Mouse (Mus musculus) liver, postnatal 0 days (tissue): Measurements from ENCODE around the gene Nufip2. TPM values are rescaled to one million over a fixed set of nuclear protein-coding genes. Genes with fewer than 3 reads are reported as not detected.

Source experiments
- ATAC-seq: fragments of 200-750 bp; cut with Nextera tagmentation; 2 replicates; pipeline ENCODE4 v1.8.0; 2017; ENCODE audit warnings: mild to moderate bottlenecking, moderate library complexity
- DNase-seq: peaks from one replicate; pipeline ENCODE4 v3.0.0-alpha.2; 2016
- H3K27ac ChIP-seq: fragments of 300-500 bp; sonication (generic); 2 replicates; pipeline ENCODE4 v1.5.1; 2014; ENCODE audit warnings: antibody characterized with exemption, moderate library complexity, mild to moderate bottlenecking, low read depth
- H3K27me3 ChIP-seq: fragments of 300-500 bp; sonication (generic); 2 replicates; pipeline ENCODE4 v1.6.1; 2014; ENCODE audit warnings: low read length, control low read depth, mixed read lengths; ENCODE audit not compliant: insufficient read depth
- H3K36me3 ChIP-seq: fragments of 300-500 bp; sonication (generic); replicated peaks from 2 replicates; pipeline ENCODE4 v1.6.1; 2014; ENCODE audit warnings: mild to moderate bottlenecking, control low read depth, low read length, moderate library complexity, mixed read lengths; ENCODE audit not compliant: insufficient read depth
- H3K4me1 ChIP-seq: fragments of 300-500 bp; sonication (generic); 2 replicates; pipeline ENCODE4 v1.6.1; 2014; ENCODE audit warnings: antibody characterized with exemption, mild to moderate bottlenecking, control low read depth; ENCODE audit not compliant: insufficient read depth
- H3K4me2 ChIP-seq: fragments of 300-500 bp; sonication (generic); 2 replicates; pipeline ENCODE4 v1.6.1; 2014; ENCODE audit warnings: low read depth, mild to moderate bottlenecking, low read length, moderate library complexity, mixed read lengths
- H3K4me3 ChIP-seq: fragments of 300-500 bp; sonication (generic); 2 replicates; pipeline ENCODE4 v1.5.1; 2014; ENCODE audit warnings: low read depth, low read length
- H3K9ac ChIP-seq: fragments of 300-500 bp; sonication (generic); replicated peaks from 2 replicates; pipeline ENCODE4 v1.6.1; 2014; ENCODE audit warnings: mild to moderate bottlenecking, moderate library complexity
- H3K9me3 ChIP-seq: fragments of 300-500 bp; sonication (generic); 2 replicates; pipeline ENCODE4 v1.6.1; 2016; ENCODE audit warnings: mild to moderate bottlenecking, control low read depth, low read length, mixed read lengths
- CTCF ChIP-seq: sonication (generic); IDR thresholded peaks from 2 replicates; pipeline ENCODE4 v1.5.1; 2016; ENCODE audit warnings: antibody characterized with exemption, low read depth
- EP300 ChIP-seq: IDR thresholded peaks from 2 replicates; pipeline ENCODE4 v1.6.1; 2016; ENCODE audit warnings: antibody characterized with exemption, low read depth, mild to moderate bottlenecking
- WGBS: fragments of 180-500 bp; shearing (Covaris S2); extraction: QIAGEN DNeasy Blood & Tissue Kit; methylation state at CpG from one replicate; pipeline ENCODE4 v1.1.7; 2014; ENCODE audit not compliant: insufficient replicate concordance; 5-methylcytosine and 5-hydroxymethylcytosine counted together
- polyA plus RNA-seq: library from polyadenylated mRNA; unstranded; fragments of >200 nt; fragmentation: Nextera tagmentation; extraction: Ambion mirVana; gene quantifications from 2 replicates; pipeline ENCODE4 v1.2.1, GENCODE M21; 2015

The Nufip2 gene
- polyA plus RNA-seq, 1 experiment from 2014 or later, result 2.0 TPM

GRCm38 (mm10) chr11:77748996-77749395, 63.0 kb downstream of the Nufip2 start:
- ATAC-seq, result no peak

GRCm38 (mm10) chr11:77752525-77752924, 66.6 kb downstream of the Nufip2 start:
- H3K9ac ChIP-seq, result no peak overlapping the region

More at GRCm38 (mm10) chr11:77748996-77749395, 63.0 kb downstream of the Nufip2 start:
- no peaks in the 10 kb centered on the region for H3K9me3 ChIP-seq
- no peak for TF ChIP-seq CTCF
- TF ChIP-seq EP300, result no peak
- H3K4me1 ChIP-seq, result peaks cover 13% of the 10 kb centered on the region
- H3K9ac ChIP-seq, result no peak overlapping the region
- no peak overlapping the region for H3K4me3 ChIP-seq
- DNase-seq, result no peak
- H3K4me2 ChIP-seq, result no peak overlapping the region
- no peaks in the 10 kb centered on the region for H3K27me3 ChIP-seq
- 80% methylated on average over 5 of the region's 5 CpGs for WGBS
- H3K36me3 ChIP-seq, result no peaks in the 10 kb centered on the region
- no peak overlapping the region for H3K27ac ChIP-seq

GRCm38 (mm10) chr11:77753469-77753868, 67.5 kb downstream of the Nufip2 start:
- Histone ChIP-seq H3K4me1 (peaks cover 14% of the 10 kb centered on the region), H3K9ac (no peak overlapping the region), H3K9me3 (no peaks in the 10 kb centered on the region), H3K27me3 (no peaks in the 10 kb centered on the region), H3K27ac (no peak overlapping the region), H3K4me2 (0 out of 2 replicates have a peak overlapping the region, but pooled peaks have one; percentile 35), H3K4me3 (no peak overlapping the region), H3K36me3 (no peaks in the 10 kb centered on the region)
- TF ChIP-seq EP300, result no peak
- no peak for TF ChIP-seq CTCF
- no peak for ATAC-seq
- DNase-seq, result no peak
- 56% methylated on average over 3 of the region's 3 CpGs for WGBS

More at GRCm38 (mm10) chr11:77752525-77752924, 66.6 kb downstream of the Nufip2 start:
- H3K27me3 ChIP-seq, result no peaks in the 10 kb centered on the region
- no peak for ATAC-seq
- H3K4me1 ChIP-seq, result peaks cover 14% of the 10 kb centered on the region
- H3K9me3 ChIP-seq, result no peaks in the 10 kb centered on the region
- no peak overlapping the region for H3K4me3 ChIP-seq
- H3K36me3 ChIP-seq, result no peaks in the 10 kb centered on the region
- TF ChIP-seq CTCF (no peak), EP300 (no peak)
- no peak for DNase-seq
- H3K4me2 ChIP-seq, result peak overlapping the region; percentile 35
- WGBS, result 56% methylated on average over 5 of the region's 5 CpGs
- no peak overlapping the region; the same call in 1 of the 2 replicates for H3K27ac ChIP-seq

GRCm38 (mm10) chr11:77760031-77760430, 74.1 kb downstream of the Nufip2 start:
- no peak overlapping the region for H3K4me3 ChIP-seq
- WGBS, result 61% methylated on average over 4 of the region's 4 CpGs
- H3K9me3 ChIP-seq, result no peaks in the 10 kb centered on the region
- H3K4me1 ChIP-seq, result peaks cover 12% of the 10 kb centered on the region
- DNase-seq (no peak), ATAC-seq (no peak)
- TF ChIP-seq CTCF (no peak), EP300 (no peak)
- no peak overlapping the region for H3K27ac ChIP-seq
- H3K4me2 ChIP-seq, result no peak overlapping the region
- H3K36me3 ChIP-seq, result no peaks in the 10 kb centered on the region
- no peak overlapping the region for H3K9ac ChIP-seq
- H3K27me3 ChIP-seq, result no peaks in the 10 kb centered on the region

GRCm38 (mm10) chr11:77762783-77763672, 77.1 kb downstream of the Nufip2 start, which contains the start of gene Myo18a:
Gene Myo18a, plus strand, starts transcription at chr11:77763246.
- WGBS, result 4% methylated on average over 52 of the region's 79 CpGs
- peak; percentile 76 for TF ChIP-seq CTCF
- TF ChIP-seq EP300, result no peak
- Histone ChIP-seq H3K4me1 (peaks cover 36% of the 10 kb centered on the region), H3K9me3 (no peaks in the 10 kb centered on the region), H3K9ac (peak within 1 kb of the TSS; percentile 96), H3K4me3 (peak within 1 kb of the TSS; percentile 96), H3K27me3 (no peaks in the 10 kb centered on the region), H3K27ac (peak within 1 kb of the TSS; percentile 93), H3K4me2 (peak within 1 kb of the TSS; percentile 98), H3K36me3 (no peaks in the 10 kb centered on the region)
- DNase-seq, result peak; percentile 91
- ATAC-seq, result peak; percentile 74

GRCm38 (mm10) chr11:77763673-77764340, 77.9 kb downstream of the Nufip2 start:
- no peaks in the 10 kb centered on the region for H3K27me3 ChIP-seq
- H3K4me2 ChIP-seq, result peak overlapping the region; percentile 98
- peaks cover 36% of the 10 kb centered on the region for H3K4me1 ChIP-seq
- peak; percentile 84 for DNase-seq
- 6% methylated on average over 26 of the region's 26 CpGs for WGBS
- peak overlapping the region; percentile 96 for H3K4me3 ChIP-seq
- ATAC-seq, result peak; percentile 69
- TF ChIP-seq CTCF (no peak), EP300 (no peak)
- H3K27ac ChIP-seq, result peak overlapping the region; percentile 93
- peak overlapping the region; percentile 96 for H3K9ac ChIP-seq
- no peaks in the 10 kb centered on the region for H3K36me3 ChIP-seq
- H3K9me3 ChIP-seq, result no peaks in the 10 kb centered on the region
